Comparison of ENCODE assay signal across 9 mouse cellular contexts in genomic region chr1:132292318-132293129, GRCm38 (mm10). TPM values are rescaled to one million over a fixed set of nuclear protein-coding genes. Genes with fewer than 3 reads are reported as not detected.
DNase-seq lines count a peak whose midpoint lies in the region; ATAC-seq and TF ChIP-seq lines count a peak whose summit lies in the region.
"Had no signal": no experiment of that assay in that cellular context is flagged by ENCODE, and none has a peak within 500 bp of the region (broad histone marks: within the 10 kb centered on the region; RNA-seq: fewer than 3 reads in every experiment).

No protein-coding gene starts in this region.

- H3K9me3 ChIP-seq in CH12.LX (replicated peaks; ENCODE audit: low read length), result no peaks in the 10 kb centered on the region
- no peaks in the 10 kb centered on the region for H3K9me3 ChIP-seq in forebrain, embryonic 11.5 days (ENCODE audit: control insufficient read depth, low read length)

- H3K4me1 ChIP-seq in CH12.LX (ENCODE audit: control insufficient read depth in 1 of 2, insufficient read depth in 2 of 2), result peaks cover 7 to 40% of the 10 kb centered on the region in 2 experiments
- H3K4me1 ChIP-seq in forebrain, embryonic 11.5 days (replicated peaks; ENCODE audit: control insufficient read depth, insufficient read depth, low read length), result peaks cover 41% of the 10 kb centered on the region

- no peaks in the 10 kb centered on the region for H3K27me3 ChIP-seq in CH12.LX (replicated peaks)
- H3K27me3 ChIP-seq in forebrain, embryonic 11.5 days (ENCODE audit: control insufficient read depth, insufficient read depth, low read length), result no peaks in the 10 kb centered on the region; the same call in 1 of the 2 replicates

- no peak overlapping the region for H3K4me3 ChIP-seq in CH12.LX (replicated peaks in 1 of 3; ENCODE audit: low read depth in 2 of 3, low read length in 2 of 3, poor library complexity in 1 of 3)
- no peak overlapping the region for H3K4me3 ChIP-seq in forebrain, embryonic 11.5 days (ENCODE audit: low read depth, low read length)

- WGBS in forebrain, embryonic 11.5 days, result 34% methylated on average over 21 of the region's 21 CpGs

- H3K79me2 ChIP-seq in CH12.LX (replicated peaks; ENCODE audit: control insufficient read depth, extremely low read depth, insufficient read depth, poor library complexity, severe bottlenecking), result no peaks in the 10 kb centered on the region

- dilution Hi-C loops in CH12.LX (cut with MboI; ENCODE audit: extremely low pct_ligation_motif_present, extremely low pct_unique_long_range_greater_than_20kb, low sequenced_read_pairs), result no loop called here

- TF ChIP-seq CTCF in CH12.LX (conservative IDR thresholded peaks at IDR 0.05 in 1 of 2, IDR thresholded peaks at IDR 0.05 in 1 of 2; ENCODE audit: low read depth in 2 of 2, low read length in 2 of 2), result peak in 1 of 2 experiments; percentile 55; a peak in 2 of 4 replicates

- TF ChIP-seq EP300 in CH12.LX (IDR thresholded peaks at IDR 0.05; ENCODE audit: low read length), result no peak

- H3K27ac ChIP-seq in CH12.LX (ENCODE audit: insufficient read depth, low read depth), result no peak overlapping the region
- peak overlapping the region; percentile 37 for H3K27ac ChIP-seq in forebrain, embryonic 11.5 days (ENCODE audit: low read depth, low read length)
- H3K27ac ChIP-seq: macrophage had no signal

- H3K4me2 ChIP-seq in CH12.LX (ENCODE audit: insufficient read depth, low read depth, poor library complexity, severe bottlenecking), result no peak overlapping the region
- no peak overlapping the region for H3K4me2 ChIP-seq in forebrain, embryonic 11.5 days (ENCODE audit: low read depth, low read length, severe bottlenecking)

- TF ChIP-seq RAD21 in CH12.LX (IDR thresholded peaks at IDR 0.05; ENCODE audit: low read depth, low read length), result peak; percentile 19

- in situ Hi-C loops in CH12.LX (cut with MboI; ENCODE audit: low pct_ligation_motif_present, low pct_unique_long_range_greater_than_20kb, low sequenced_read_pairs), result no loop called here

- 0 out of 2 replicates have a peak, but pooled peaks have one; percentile 20 for ATAC-seq in forebrain, embryonic 11.5 days (replicated peaks; ENCODE audit: low FRiP score)
- ATAC-seq in neutrophil, adult 5-6 weeks (ENCODE audit: extremely low read depth, insufficient number of reproducible peaks, low FRiP score, poor library complexity, severe bottlenecking), result 0 out of 2 replicates have a peak, but pooled peaks have one; percentile 10
- no peak for ATAC-seq in monocyte, adult 5-6 weeks (replicated peaks; ENCODE audit: insufficient number of reproducible peaks, low FRiP score, low TSS enrichment, poor library complexity, severe bottlenecking)

- no peaks in the 10 kb centered on the region for H3K36me3 ChIP-seq in CH12.LX (replicated peaks in 1 of 2; ENCODE audit: control insufficient read depth in 1 of 2, insufficient read depth in 1 of 2, low read length in 1 of 2)
- no peaks in the 10 kb centered on the region for H3K36me3 ChIP-seq in forebrain, embryonic 11.5 days (ENCODE audit: control insufficient read depth, insufficient read depth, low read length)

- no peak for TF ChIP-seq POLR2A in CH12.LX (IDR thresholded peaks at IDR 0.05; ENCODE audit: low read depth, low read length)

- H3K9ac ChIP-seq in CH12.LX (ENCODE audit: insufficient read depth, low read depth), result no peak overlapping the region
- H3K9ac ChIP-seq in forebrain, embryonic 11.5 days (ENCODE audit: low read length), result no peak overlapping the region

- DNase-seq in embryo, embryonic 10.5 days (ENCODE audit: low spot score), result peak; percentile 53
- DNase-seq in embryo, embryonic 11 days, result no peak
- DNase-seq in CH12.LX (ENCODE audit: extremely low read depth), result no peak
- peak; percentile 76 for DNase-seq in forebrain, embryonic 11.5 days (ENCODE audit: low spot score)
- DNase-seq in kidney, postnatal 4 days, result peak; percentile 75 to 83
- no peak for DNase-seq in layer of hippocampus, adult 11-12 months (ENCODE audit: low spot score)

TF ChIP-seq in CH12.LX, 34 proteins besides CTCF, POLR2A, EP300 and RAD21:
- TF ChIP-seq NRF1 (IDR thresholded peaks at IDR 0.05; ENCODE audit: low read depth, low read length) (no peak), ZC3H11A (IDR thresholded peaks at IDR 0.05; ENCODE audit: low read depth, low read length) (no peak), POLR2AphosphoS2 (IDR thresholded peaks at IDR 0.05; ENCODE audit: low read depth, low read length) (no peak), JUND (conservative IDR thresholded peaks at IDR 0.05; ENCODE audit: low read depth, low read length) (no peak), SMC3 (IDR thresholded peaks at IDR 0.05; ENCODE audit: low read depth, low read length) (peak; percentile 49; the same call in 1 of the 2 replicates), PAX5 (IDR thresholded peaks at IDR 0.05; ENCODE audit: low read length) (no peak), BHLHE40 (IDR thresholded peaks at IDR 0.05; ENCODE audit: low read depth, low read length) (no peak), ZNF384 (IDR thresholded peaks at IDR 0.05; ENCODE audit: low read depth, low read length) (no peak)

RNA-seq across cellular contexts. Expression of gene Klhdc8a, which starts 5.9 kb away (rescaled TPM):
- total RNA-seq in CH12.LX (2012; rRNA removed), result not detected in 2 replicates
- not detected in 2 replicates for total RNA-seq in CH12.LX (2014; rRNA removed)
- polyA plus RNA-seq in CH12.LX (2012; ENCODE audit: insufficient read length, low read depth), result not detected in 2 replicates
- polyA plus RNA-seq in forebrain, embryonic 11.5 days (2014; fragmentation: Nextera tagmentation; extraction: Ambion mirVana), result 0.99 and 1.1 TPM in 2 replicates
- total RNA-seq in neutrophil, adult 5-6 weeks (2017), result not detected in 2 replicates
- not detected in 3 replicates for total RNA-seq in monocyte, adult 5-6 weeks (2017)
- polyA plus RNA-seq: macrophage had no signal

RNA-seq across cellular contexts. Expression of gene Nuak2, which starts 23.4 kb away (rescaled TPM):
- total RNA-seq in CH12.LX (2012; rRNA removed) (0.25 and 0.30 TPM in 2 replicates), CH12.LX (2014; rRNA removed) (not detected in 2 replicates)
- polyA plus RNA-seq in CH12.LX (2012; ENCODE audit: insufficient read length, low read depth), result not detected in 2 replicates
- polyA plus RNA-seq in forebrain, embryonic 11.5 days (2014; fragmentation: Nextera tagmentation; extraction: Ambion mirVana), result 57.7 and 63.4 TPM in 2 replicates
- total RNA-seq in neutrophil, adult 5-6 weeks (2017), result 55.9 and 67.2 TPM in 2 replicates
- 59.8 to 114 TPM (median 79.4 TPM) in 3 replicates for total RNA-seq in monocyte, adult 5-6 weeks (2017)

Comparison
In these comparisons a context has a peak if more than half of its experiments do, and no peak if none do; other contexts are left out.
1. DNase-seq: peak in embryo, embryonic 10.5 days (single experiment), forebrain, embryonic 11.5 days (single experiment) and kidney, postnatal 4 days (2 of 2); none in embryo, embryonic 11 days (single experiment), CH12.LX (single experiment) and layer of hippocampus, adult 11-12 months (single experiment).
2. RNA of gene Nuak2, which starts 23.4 kb away (total RNA-seq): 59.8 to 114 TPM in monocyte, adult 5-6 weeks and 55.9 to 67.2 TPM in neutrophil, adult 5-6 weeks; 0.25 to 0.30 TPM in CH12.LX; every median in the first group is over 10 times any median in the second.